Mouse (Mus musculus): ENCODE results near the gene Emsy. TPM values are rescaled to one million over a fixed set of nuclear protein-coding genes. Genes with fewer than 3 reads are reported as not detected.

Emsy gene
- polyA plus RNA-seq, 2 experiments = 8.0 to 8.6 TPM

GRCm38 (mm10) chr7:98551041-98551440 lies 105.5 kb downstream of the Emsy start:
- Histone ChIP-seq H3K9me3 (ENCODE audit: control insufficient read depth, low read length) (no peaks in the 10 kb centered on the region), H3K4me1 (replicated peaks; ENCODE audit: control insufficient read depth in 2 of 2, insufficient read depth in 2 of 2, low read length in 1 of 2) (peaks cover 0 to 3% of the 10 kb centered on the region in 2 experiments; a peak in 1 of 4 replicates), H3K9ac (replicated peaks) (no peak overlapping the region), H3K27me3 (ENCODE audit: control insufficient read depth, insufficient read depth, low read length) (no peaks in the 10 kb centered on the region), H3K4me2 (ENCODE audit: low read depth) (no peak overlapping the region), H3K27ac (no peak overlapping the region), H3K36me3 (replicated peaks; ENCODE audit: control insufficient read depth, insufficient read depth, low read depth) (no peaks in the 10 kb centered on the region), H3K4me3 (ENCODE audit: insufficient read depth in 1 of 2, low read depth in 2 of 2, low read length in 2 of 2) (no peak overlapping the region)
- TF ChIP-seq CTCF (IDR thresholded peaks at IDR 0.05; ENCODE audit: low read depth) (no peak), EP300 (IDR thresholded peaks at IDR 0.05; ENCODE audit: low read depth) (no peak)
- 30% methylated on average over 3 of the region's 3 CpGs for WGBS (ENCODE audit: insufficient replicate concordance)
- ATAC-seq (ENCODE audit: insufficient read depth) = no peak
- no peak for DNase-seq (ENCODE audit: low read depth in 3 of 3, low spot score in 3 of 3)

- Histone ChIP-seq H3K4me2 (ENCODE audit: low read depth) (no peak overlapping the region), H3K27ac (no peak overlapping the region)
- WGBS (ENCODE audit: insufficient replicate concordance) = 13% methylated on average over 2 of the region's 2 CpGs
Observed at GRCm38 (mm10) chr7:98550596-98550995, 106.0 kb downstream of the Emsy start.

GRCm38 (mm10) chr7:98548839-98549238 lies 107.7 kb downstream of the Emsy start:
- TF ChIP-seq CTCF (IDR thresholded peaks at IDR 0.05; ENCODE audit: low read depth) (no peak), EP300 (IDR thresholded peaks at IDR 0.05; ENCODE audit: low read depth) (no peak)
- ATAC-seq (ENCODE audit: insufficient read depth) (no peak), DNase-seq (ENCODE audit: low read depth in 3 of 3, low spot score in 3 of 3) (no peak)
- H3K27me3 ChIP-seq (ENCODE audit: control insufficient read depth, insufficient read depth, low read length) = no peaks in the 10 kb centered on the region
- no peak overlapping the region for H3K27ac ChIP-seq
- no peaks in the 10 kb centered on the region for H3K9me3 ChIP-seq (ENCODE audit: control insufficient read depth, low read length)
- no peaks in the 10 kb centered on the region for H3K36me3 ChIP-seq (replicated peaks; ENCODE audit: control insufficient read depth, insufficient read depth, low read depth)
- H3K9ac ChIP-seq (replicated peaks) = no peak overlapping the region
- H3K4me1 ChIP-seq (replicated peaks; ENCODE audit: control insufficient read depth in 2 of 2, insufficient read depth in 2 of 2, low read length in 1 of 2) = peaks cover 0 to 4% of the 10 kb centered on the region in 2 experiments; a peak in 1 of 4 replicates
- no peak overlapping the region for H3K4me3 ChIP-seq (ENCODE audit: insufficient read depth in 1 of 2, low read depth in 2 of 2, low read length in 2 of 2)
- WGBS (ENCODE audit: insufficient replicate concordance) = 34% methylated on average over 3 of the region's 3 CpGs
- H3K4me2 ChIP-seq (ENCODE audit: low read depth) = no peak overlapping the region

More at GRCm38 (mm10) chr7:98550596-98550995, 106.0 kb downstream of the Emsy start:
- Histone ChIP-seq H3K27me3 (ENCODE audit: control insufficient read depth, insufficient read depth, low read length) (no peaks in the 10 kb centered on the region), H3K4me3 (ENCODE audit: insufficient read depth in 1 of 2, low read depth in 2 of 2, low read length in 2 of 2) (no peak overlapping the region), H3K36me3 (replicated peaks; ENCODE audit: control insufficient read depth, insufficient read depth, low read depth) (no peaks in the 10 kb centered on the region), H3K4me1 (replicated peaks; ENCODE audit: control insufficient read depth in 2 of 2, insufficient read depth in 2 of 2, low read length in 1 of 2) (peaks cover 0 to 3% of the 10 kb centered on the region in 2 experiments; a peak in 1 of 4 replicates), H3K9ac (replicated peaks) (no peak overlapping the region), H3K9me3 (ENCODE audit: control insufficient read depth, low read length) (no peaks in the 10 kb centered on the region)
- ATAC-seq (ENCODE audit: insufficient read depth) (no peak), DNase-seq (ENCODE audit: low read depth in 3 of 3, low spot score in 3 of 3) (no peak)
- TF ChIP-seq CTCF (IDR thresholded peaks at IDR 0.05; ENCODE audit: low read depth) (no peak), EP300 (IDR thresholded peaks at IDR 0.05; ENCODE audit: low read depth) (no peak)

- 0 out of 4 replicates have a peak, but pooled peaks cover 0 to 2% of the 10 kb centered on the region in 2 experiments for H3K4me1 ChIP-seq (replicated peaks; ENCODE audit: control insufficient read depth in 2 of 2, insufficient read depth in 2 of 2, low read length in 1 of 2)
- no peaks in the 10 kb centered on the region for H3K9me3 ChIP-seq (ENCODE audit: control insufficient read depth, low read length)
- no peak overlapping the region for H3K27ac ChIP-seq
- no peak for DNase-seq (ENCODE audit: low read depth in 3 of 3, low spot score in 3 of 3)
- H3K4me2 ChIP-seq (ENCODE audit: low read depth) = no peak overlapping the region
- TF ChIP-seq EP300 (IDR thresholded peaks at IDR 0.05; ENCODE audit: low read depth) = no peak
- TF ChIP-seq CTCF (IDR thresholded peaks at IDR 0.05; ENCODE audit: low read depth) = no peak
- no peaks in the 10 kb centered on the region for H3K27me3 ChIP-seq (ENCODE audit: control insufficient read depth, insufficient read depth, low read length)
- H3K9ac ChIP-seq (replicated peaks) = no peak overlapping the region
- no peak for ATAC-seq (ENCODE audit: insufficient read depth)
- WGBS (ENCODE audit: insufficient replicate concordance) = 43% methylated on average over 3 of the region's 3 CpGs
- H3K36me3 ChIP-seq (replicated peaks; ENCODE audit: control insufficient read depth, insufficient read depth, low read depth) = no peaks in the 10 kb centered on the region
- H3K4me3 ChIP-seq (ENCODE audit: insufficient read depth in 1 of 2, low read depth in 2 of 2, low read length in 2 of 2) = no peak overlapping the region
Observed at GRCm38 (mm10) chr7:98544556-98544955, 112.0 kb downstream of the Emsy start.

- no peak for DNase-seq (ENCODE audit: low read depth in 3 of 3, low spot score in 3 of 3)
- no peaks in the 10 kb centered on the region for H3K27me3 ChIP-seq (ENCODE audit: control insufficient read depth, insufficient read depth, low read length)
- WGBS (ENCODE audit: insufficient replicate concordance) = 59% methylated on average over 11 of the region's 11 CpGs
- 0 out of 4 replicates have a peak, but pooled peaks cover 0 to 2% of the 10 kb centered on the region in 2 experiments for H3K4me1 ChIP-seq (replicated peaks; ENCODE audit: control insufficient read depth in 2 of 2, insufficient read depth in 2 of 2, low read length in 1 of 2)
- no peaks in the 10 kb centered on the region for H3K36me3 ChIP-seq (replicated peaks; ENCODE audit: control insufficient read depth, insufficient read depth, low read depth)
- H3K4me3 ChIP-seq (ENCODE audit: insufficient read depth in 1 of 2, low read depth in 2 of 2, low read length in 2 of 2) = no peak overlapping the region
- TF ChIP-seq EP300 (IDR thresholded peaks at IDR 0.05; ENCODE audit: low read depth) (no peak), CTCF (IDR thresholded peaks at IDR 0.05; ENCODE audit: low read depth) (no peak)
- H3K4me2 ChIP-seq (ENCODE audit: low read depth) = no peak overlapping the region
- no peak overlapping the region for H3K27ac ChIP-seq
- no peak overlapping the region for H3K9ac ChIP-seq (replicated peaks)
- no peaks in the 10 kb centered on the region for H3K9me3 ChIP-seq (ENCODE audit: control insufficient read depth, low read length)
- no peak for ATAC-seq (ENCODE audit: insufficient read depth)
Observed at GRCm38 (mm10) chr7:98543853-98544370, 112.7 kb downstream of the Emsy start.
